Mouse (Mus musculus): ENCODE results near the gene Mink1.

Gene Mink1

DNA sequence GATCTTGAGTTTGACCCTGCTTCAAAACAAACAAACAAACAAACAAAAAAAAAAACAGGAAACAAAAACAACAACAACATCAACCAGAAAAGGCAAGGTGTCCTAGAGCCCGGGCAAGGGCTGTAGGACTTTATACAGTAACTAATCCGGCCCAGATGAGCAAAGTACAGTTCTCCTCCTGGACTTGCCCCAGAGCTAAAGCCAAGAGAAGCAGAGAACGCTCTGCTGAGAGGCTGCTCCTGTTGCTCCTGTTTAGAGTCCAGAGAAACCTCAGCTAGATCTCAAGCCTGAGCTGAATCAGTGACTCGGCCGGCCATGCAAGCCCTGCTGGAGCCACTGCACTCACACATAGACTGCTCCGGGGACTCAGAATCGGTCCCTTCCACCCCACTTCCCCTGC lies 67.4 kb downstream of the Mink1 start:
- no peak for TF ChIP-seq GATA4 (IDR thresholded peaks at IDR 0.05; ENCODE audit: insufficient replicate concordance, low read length)

- TF ChIP-seq GATA4 (IDR thresholded peaks at IDR 0.05; ENCODE audit: insufficient replicate concordance, low read length) = no peak
These were observed 72.9 kb downstream of the Mink1 start for GRCm38 (mm10) chr11:70635601-70636000.

DNA sequence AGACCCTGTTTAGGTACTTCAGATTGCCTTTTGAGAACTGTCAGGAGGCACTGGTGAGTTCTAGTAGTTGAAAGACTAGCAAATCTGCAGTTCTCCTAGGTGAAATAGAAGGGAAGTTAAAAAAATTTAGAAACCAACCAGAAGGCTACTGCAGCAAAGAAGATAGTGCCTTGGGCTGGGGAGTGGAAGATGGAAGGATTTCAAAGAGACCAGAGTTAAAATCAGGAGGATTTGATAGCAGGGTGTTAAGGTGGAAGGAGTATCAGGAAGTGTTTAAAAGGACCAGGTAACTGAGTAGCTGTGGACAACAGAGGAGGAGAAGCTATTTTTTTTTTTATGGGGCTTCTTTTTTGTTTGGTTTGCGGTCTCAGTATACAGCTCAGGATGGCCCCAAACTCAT lies 75.1 kb downstream of the Mink1 start:
- no peak for TF ChIP-seq GATA4 (IDR thresholded peaks at IDR 0.05; ENCODE audit: insufficient replicate concordance, low read length)

DNA sequence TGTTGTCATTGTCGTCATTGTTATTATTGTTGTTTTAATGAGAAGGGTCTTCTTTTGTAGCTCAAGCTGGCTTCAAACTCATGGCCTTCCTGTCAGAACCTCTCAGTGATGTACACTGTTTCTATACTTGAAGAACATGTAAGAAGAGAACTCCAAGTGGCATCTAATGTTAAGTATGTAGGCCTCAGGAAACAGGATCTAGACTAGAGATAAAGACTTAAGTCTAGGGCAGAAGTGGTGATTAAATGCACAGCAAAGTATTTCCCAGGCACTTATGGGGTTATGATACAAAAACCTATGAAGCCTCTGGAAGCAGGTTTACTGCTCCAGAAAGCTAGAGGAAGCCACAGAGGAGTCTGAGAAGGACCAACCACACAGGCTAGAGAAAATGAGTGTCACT lies 75.6 kb downstream of the Mink1 start:
- no peak for TF ChIP-seq GATA4 (IDR thresholded peaks at IDR 0.05; ENCODE audit: insufficient replicate concordance, low read length)

GRCm38 (mm10) chr11:70638714-70639278 lies 76.1 kb downstream of the Mink1 start, which contains the start of gene Gp1ba:
Gene Gp1ba (plus strand): TSS chr11:70639122.
- TF ChIP-seq GATA4 (IDR thresholded peaks at IDR 0.05; ENCODE audit: insufficient replicate concordance, low read length) = peak; percentile 79; the same call in 1 of the 2 replicates

DNA sequence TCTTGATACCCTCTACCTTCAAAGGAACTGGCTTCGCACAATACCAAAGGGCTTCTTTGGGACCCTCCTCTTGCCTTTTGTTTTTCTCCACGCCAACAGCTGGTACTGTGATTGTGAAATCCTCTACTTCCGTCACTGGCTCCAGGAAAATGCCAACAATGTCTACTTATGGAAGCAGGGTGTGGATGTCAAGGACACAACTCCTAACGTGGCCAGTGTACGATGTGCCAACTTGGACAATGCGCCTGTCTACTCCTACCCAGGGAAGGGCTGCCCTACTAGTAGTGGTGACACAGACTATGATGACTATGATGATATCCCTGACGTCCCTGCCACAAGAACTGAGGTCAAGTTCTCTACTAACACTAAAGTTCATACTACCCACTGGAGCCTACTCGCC lies 77.3 kb downstream of the Mink1 start:
- TF ChIP-seq GATA4 (IDR thresholded peaks at IDR 0.05; ENCODE audit: insufficient replicate concordance, low read length) = no peak

- TF ChIP-seq GATA4 (IDR thresholded peaks at IDR 0.05; ENCODE audit: insufficient replicate concordance, low read length) = no peak
These were observed 78.6 kb downstream of the Mink1 start for GRCm38 (mm10) chr11:70641241-70641640.

DNA sequence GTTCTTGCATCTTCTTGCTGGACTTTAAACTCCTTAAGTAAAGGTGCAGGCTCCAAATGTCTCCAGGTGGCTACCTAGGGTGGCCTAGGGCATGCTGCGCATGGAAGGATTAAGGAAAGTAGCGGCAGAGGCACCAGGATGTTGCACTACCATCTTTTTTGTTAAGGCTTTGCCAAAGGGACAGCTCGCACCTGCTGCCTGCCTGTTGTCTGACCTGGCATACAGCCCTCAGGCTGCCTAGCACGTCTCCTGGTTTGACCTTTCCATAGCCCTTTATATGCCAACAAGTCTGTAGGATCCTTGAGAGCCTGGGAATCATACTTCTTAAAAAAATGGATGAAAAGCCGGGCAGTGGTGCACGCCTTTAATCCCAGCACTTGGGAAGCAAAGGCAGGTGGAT lies 80.4 kb downstream of the Mink1 start:
- TF ChIP-seq GATA4 (IDR thresholded peaks at IDR 0.05; ENCODE audit: insufficient replicate concordance, low read length) = no peak

DNA sequence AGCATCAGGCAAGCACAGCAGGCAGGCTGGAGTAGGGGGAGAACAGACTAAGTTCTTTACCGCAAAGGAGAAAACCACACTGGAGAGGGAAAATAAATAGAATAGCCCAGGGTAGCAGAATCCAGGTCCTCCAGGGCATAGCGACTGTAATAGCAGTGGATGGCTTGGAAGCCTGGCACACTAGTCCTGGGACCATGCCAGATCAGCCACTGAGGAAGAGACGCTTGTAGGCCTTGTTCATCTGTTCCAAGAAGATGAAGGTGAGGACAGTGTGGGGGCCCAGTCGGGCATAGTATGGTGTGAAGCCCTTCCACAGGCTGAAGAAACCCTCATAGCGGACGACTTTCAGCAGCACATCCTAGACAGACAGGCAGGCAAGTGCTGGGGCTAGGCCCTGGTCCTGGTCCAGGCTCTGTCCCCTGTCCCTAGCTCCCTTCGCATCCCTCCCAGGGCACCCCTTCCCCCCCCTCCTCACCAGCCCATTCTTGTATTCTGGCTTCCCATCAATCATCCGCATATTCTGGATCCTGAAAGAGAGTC lies 82.0 kb downstream of the Mink1 start:
- TF ChIP-seq GATA4 (IDR thresholded peaks at IDR 0.05; ENCODE audit: insufficient replicate concordance, low read length) = no peak

- TF ChIP-seq GATA4 (IDR thresholded peaks at IDR 0.05; ENCODE audit: insufficient replicate concordance, low read length) = no peak
These were observed 83.0 kb downstream of the Mink1 start for GRCm38 (mm10) chr11:70645461-70646258.

DNA sequence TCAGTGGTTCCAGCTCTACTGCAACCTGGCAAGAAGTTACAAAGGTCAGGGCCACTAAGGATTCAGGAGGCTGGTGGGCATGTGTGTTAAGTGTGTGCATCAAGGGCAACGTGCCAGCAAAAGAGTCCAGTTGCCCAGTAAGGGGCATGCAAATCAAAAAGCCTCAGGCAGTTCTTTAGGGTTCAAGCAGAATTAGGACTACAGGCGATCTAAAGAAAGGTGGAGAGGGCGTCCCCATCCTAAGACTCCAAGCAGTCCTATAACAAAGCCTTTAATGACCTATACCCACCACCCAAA lies 83.5 kb downstream of the Mink1 start:
- TF ChIP-seq GATA4 (IDR thresholded peaks at IDR 0.05; ENCODE audit: insufficient replicate concordance, low read length) = no peak

GRCm38 (mm10) chr11:70646691-70647650 lies 84.3 kb downstream of the Mink1 start, which contains the start of the genes Rnf167 and Slc25a11:
Gene Rnf167 (plus strand): TSS chr11:70647235.
Gene Slc25a11 (minus strand): TSS chr11:70647479.
- peak; percentile 36; the same call in 1 of the 2 replicates for TF ChIP-seq GATA4 (IDR thresholded peaks at IDR 0.05; ENCODE audit: insufficient replicate concordance, low read length)

DNA sequence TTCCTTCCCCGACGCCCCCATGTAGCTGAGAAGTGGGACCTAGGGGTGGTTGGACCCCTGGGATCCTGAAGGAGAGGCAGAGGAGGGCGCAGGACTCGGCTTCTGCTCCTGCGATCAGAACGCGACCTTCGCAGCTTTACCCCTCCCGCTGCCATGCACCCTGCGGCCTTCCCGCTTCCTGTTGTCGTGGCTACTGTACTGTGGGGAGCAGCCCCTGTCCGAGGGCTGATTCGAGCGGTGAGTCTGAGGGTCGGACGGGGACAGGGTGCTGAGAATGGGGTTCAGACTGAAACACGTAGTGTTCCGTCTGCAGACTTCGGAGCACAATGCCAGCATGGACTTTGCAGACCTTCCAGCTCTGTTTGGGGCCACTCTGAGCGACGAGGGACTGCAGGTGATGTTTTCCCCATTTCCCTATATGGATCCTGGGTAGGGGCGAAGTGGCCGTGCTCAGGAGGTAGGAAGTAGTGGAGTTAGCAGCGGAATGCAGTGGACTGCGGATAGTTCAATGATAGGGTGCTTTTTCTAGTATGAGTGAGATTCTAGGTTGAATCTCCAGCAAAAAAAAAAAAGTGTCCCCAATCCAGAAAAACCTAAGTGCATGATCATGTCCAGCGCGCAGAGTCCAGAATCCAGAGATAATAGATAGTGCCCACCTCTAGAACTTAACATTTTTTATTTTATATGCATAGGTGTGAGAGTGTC lies 85.2 kb downstream of the Mink1 start:
- no peak for TF ChIP-seq GATA4 (IDR thresholded peaks at IDR 0.05; ENCODE audit: insufficient replicate concordance, low read length)

DNA sequence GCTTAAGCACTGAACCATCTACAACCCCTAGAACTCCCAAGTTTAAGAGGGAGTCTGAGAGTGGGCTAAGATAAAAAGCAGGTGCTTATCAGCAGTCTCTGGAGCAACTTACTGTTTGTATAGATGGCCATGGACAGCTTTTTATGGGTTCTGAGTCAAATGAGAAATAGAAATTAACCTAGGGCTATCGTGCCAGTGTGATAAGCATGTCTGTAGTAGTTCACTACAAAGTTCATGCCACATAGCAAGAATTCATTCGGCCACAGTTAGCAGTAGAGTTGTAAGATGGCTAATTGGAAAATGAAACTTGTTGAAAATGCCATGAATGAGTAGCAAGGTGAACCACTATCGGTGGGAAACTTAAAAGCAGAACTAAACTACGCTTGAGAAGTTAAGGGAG lies 85.8 kb downstream of the Mink1 start:
- no peak for TF ChIP-seq GATA4 (IDR thresholded peaks at IDR 0.05; ENCODE audit: insufficient replicate concordance, low read length)

All from liver, adult (tissue).